Comparison of ENCODE assay signal across 18 mouse cellular contexts in the genomic region with DNA sequence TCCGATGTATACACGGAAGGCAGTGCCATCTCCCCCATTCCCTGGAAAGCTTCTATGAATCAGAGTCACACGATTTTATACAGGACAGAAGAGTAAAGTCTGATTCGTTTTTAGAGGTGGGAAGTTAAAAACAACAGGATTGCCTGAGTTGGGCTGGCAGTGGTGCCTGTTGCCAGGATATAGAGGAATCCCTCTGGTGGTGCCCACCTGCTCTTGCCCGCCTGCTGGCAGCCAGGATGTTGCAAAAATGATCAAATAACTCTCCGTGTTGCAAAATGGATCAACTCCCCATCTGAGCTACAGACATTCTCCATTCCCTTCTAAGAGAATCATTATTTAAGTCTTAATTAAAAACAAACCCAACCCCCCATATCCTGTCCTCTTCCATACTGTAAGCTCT.
A peak's percentile ranks its signal among the peaks of the same experiment; 100 is the strongest.
DNase-seq lines count a peak whose midpoint lies in the region; ATAC-seq and TF ChIP-seq lines count a peak whose summit lies in the region.
"Had no signal": no experiment of that assay in that cellular context is flagged by ENCODE, and none has a peak within 500 bp of the region (broad histone marks: within the 10 kb centered on the region; RNA-seq: fewer than 3 reads in every experiment).

No protein-coding gene starts in this region.

- H3K4me2 ChIP-seq in neural tube, embryonic 12.5 days (replicated peaks): no peak overlapping the region
- H3K4me2 ChIP-seq in neural tube, embryonic 15.5 days: no peak overlapping the region
- H3K4me2 ChIP-seq in hindbrain, postnatal 0 days (ENCODE audit: low read depth, low read length): no peak overlapping the region
- H3K4me2 ChIP-seq: embryonic facial prominence, embryonic 13.5 days; heart, embryonic 11.5 days; limb, embryonic 13.5 days; midbrain, embryonic 15.5 days; stomach, embryonic 15.5 days had no signal

- no peak overlapping the region for H3K27ac ChIP-seq in neural tube, embryonic 12.5 days
- H3K27ac ChIP-seq in neural tube, embryonic 15.5 days (replicated peaks): no peak overlapping the region; the same call in 1 of the 2 replicates
- no peak overlapping the region for H3K27ac ChIP-seq in hindbrain, postnatal 0 days
- H3K27ac ChIP-seq: embryonic facial prominence, embryonic 13.5 days; limb, embryonic 13.5 days; macrophage; stomach, embryonic 15.5 days had no signal

- WGBS in neural tube, embryonic 12.5 days: 64% methylated on average over 6 of the region's 6 CpGs
- WGBS in neural tube, embryonic 15.5 days: 53% methylated on average over 6 of the region's 6 CpGs
- 51% methylated on average over 6 of the region's 6 CpGs for WGBS in hindbrain, postnatal 0 days

- 0 out of 2 replicates have a peak, but pooled peaks have one; percentile 20 for TF ChIP-seq CTCF in hindbrain, postnatal 0 days (IDR thresholded peaks at IDR 0.05; ENCODE audit: low read depth)

- no peaks in the 10 kb centered on the region for H3K36me3 ChIP-seq in neural tube, embryonic 12.5 days
- H3K36me3 ChIP-seq in neural tube, embryonic 15.5 days: no peaks in the 10 kb centered on the region
- H3K36me3 ChIP-seq in hindbrain, postnatal 0 days (ENCODE audit: insufficient read depth, low read length): no peaks in the 10 kb centered on the region
- H3K36me3 ChIP-seq: embryonic facial prominence, embryonic 13.5 days; limb, embryonic 13.5 days; midbrain, embryonic 15.5 days; stomach, embryonic 15.5 days had no signal

- intact Hi-C loops in heart, postnatal 36 days (cut with DNase I): no loop called here

- ATAC-seq in neural tube, embryonic 12.5 days (ENCODE audit: low FRiP score, low read depth): 0 out of 2 replicates have a peak, but pooled peaks have one; percentile 21
- ATAC-seq in neural tube, embryonic 15.5 days (ENCODE audit: low FRiP score): no peak
- ATAC-seq in hindbrain, postnatal 0 days: no peak
- ATAC-seq: CD4-positive, CD25-positive, alpha-beta regulatory T cell, adult 4 months; liver, postnatal 0 days; midbrain, embryonic 15.5 days had no signal

- H3K27me3 ChIP-seq in neural tube, embryonic 12.5 days (replicated peaks): no peaks in the 10 kb centered on the region
- no peaks in the 10 kb centered on the region for H3K27me3 ChIP-seq in neural tube, embryonic 15.5 days (replicated peaks)
- no peaks in the 10 kb centered on the region for H3K27me3 ChIP-seq in hindbrain, postnatal 0 days (ENCODE audit: insufficient read depth, low read length)
- H3K27me3 ChIP-seq: embryonic facial prominence, embryonic 13.5 days; limb, embryonic 13.5 days; midbrain, embryonic 15.5 days; stomach, embryonic 15.5 days had no signal

- H3K9me3 ChIP-seq in neural tube, embryonic 12.5 days: no peaks in the 10 kb centered on the region
- H3K9me3 ChIP-seq in neural tube, embryonic 15.5 days (replicated peaks): no peaks in the 10 kb centered on the region
- no peaks in the 10 kb centered on the region for H3K9me3 ChIP-seq in hindbrain, postnatal 0 days (ENCODE audit: low read length)
- H3K9me3 ChIP-seq: embryonic facial prominence, embryonic 13.5 days; limb, embryonic 13.5 days; midbrain, embryonic 15.5 days; stomach, embryonic 15.5 days had no signal

- peak; percentile 14 for DNase-seq in heart, adult 11 months
- no peak for DNase-seq in heart, postnatal 36 days
- DNase-seq in hindbrain, postnatal 0 days (ENCODE audit: low spot score): peak; percentile 33
- DNase-seq in right cerebral cortex, postnatal 10 days (ENCODE audit: low spot score in 2 of 2): peak; percentile 38
- DNase-seq in natural killer cell, adult 2 months (ENCODE audit: low spot score in 2 of 2): no peak
- DNase-seq: adrenal gland, postnatal 14 days; gastrocnemius, postnatal 14 days; kidney, adult 9 months; liver, postnatal 0 days had no signal

- H3K4me1 ChIP-seq in neural tube, embryonic 12.5 days: peaks cover 16% of the 10 kb centered on the region
- peaks cover 15% of the 10 kb centered on the region for H3K4me1 ChIP-seq in neural tube, embryonic 15.5 days
- no peaks in the 10 kb centered on the region for H3K4me1 ChIP-seq in hindbrain, postnatal 0 days (ENCODE audit: insufficient read depth, low read length)

- no peak overlapping the region for H3K4me3 ChIP-seq in neural tube, embryonic 12.5 days
- H3K4me3 ChIP-seq in neural tube, embryonic 15.5 days (replicated peaks): no peak overlapping the region
- no peak overlapping the region for H3K4me3 ChIP-seq in hindbrain, postnatal 0 days (ENCODE audit: low read length)
- H3K4me3 ChIP-seq: embryonic facial prominence, embryonic 13.5 days; limb, embryonic 13.5 days; midbrain, embryonic 15.5 days; stomach, embryonic 15.5 days had no signal

- H3K9ac ChIP-seq in neural tube, embryonic 12.5 days: no peak overlapping the region
- H3K9ac ChIP-seq in neural tube, embryonic 15.5 days (replicated peaks): no peak overlapping the region
- no peak overlapping the region for H3K9ac ChIP-seq in hindbrain, postnatal 0 days (replicated peaks; ENCODE audit: low read length)
- H3K9ac ChIP-seq: embryonic facial prominence, embryonic 13.5 days; limb, embryonic 13.5 days; liver, postnatal 0 days; midbrain, embryonic 15.5 days; stomach, embryonic 15.5 days had no signal

Comparison
In these comparisons a context has a peak if more than half of its experiments do, and no peak if none do; other contexts are left out.
1. DNase-seq: peak in heart, adult 11 months (single experiment), hindbrain, postnatal 0 days (single experiment) and right cerebral cortex, postnatal 10 days (2 of 2); none in heart, postnatal 36 days (0 of 2) and natural killer cell, adult 2 months (0 of 2).